Mouse (Mus musculus): Measurements from ENCODE around the gene Prss56. TPM values are rescaled to one million over a fixed set of nuclear protein-coding genes. Genes with fewer than 3 reads are reported as not detected.

The Prss56 gene
- polyA plus RNA-seq, 1 experiment from 2014 or later, result 0.09 TPM

DNA sequence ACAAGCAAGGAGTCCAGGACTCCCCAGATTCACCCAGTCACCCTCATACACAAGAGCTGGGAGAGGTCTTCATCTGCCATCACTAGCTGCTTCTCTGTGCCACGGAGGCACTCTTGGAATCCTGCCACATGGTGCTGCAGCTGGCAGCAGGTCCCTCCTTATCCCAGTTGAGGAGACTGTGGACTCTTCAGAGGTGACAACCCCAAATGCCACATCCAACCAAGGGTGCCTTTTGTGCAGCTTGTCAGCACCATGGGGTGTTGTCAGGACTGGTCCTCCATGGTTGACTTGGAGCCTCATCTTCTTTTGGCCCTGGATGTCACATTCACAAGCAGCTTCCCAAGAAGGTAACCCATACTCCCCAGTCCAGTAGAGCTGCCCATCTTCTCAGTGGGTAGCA lies 18.7 kb downstream of the Prss56 start:
- Histone ChIP-seq H3K27ac (replicated peaks in 1 of 2; ENCODE audit: control insufficient read depth in 1 of 2, insufficient read depth in 1 of 2, low read depth in 2 of 2, low read length in 2 of 2) (no peak overlapping the region), H3K9ac (ENCODE audit: low read length) (no peak overlapping the region), H3K4me2 (ENCODE audit: low read length) (no peak overlapping the region), H3K4me1 (ENCODE audit: control insufficient read depth in 2 of 2, insufficient read depth in 2 of 2, low read length in 2 of 2) (peaks cover 8 to 12% of the 10 kb centered on the region in 2 experiments; a peak in 3 of 4 replicates), H3K36me3 (ENCODE audit: control insufficient read depth, insufficient read depth, low read length) (no peaks in the 10 kb centered on the region), H3K27me3 (ENCODE audit: control insufficient read depth, insufficient read depth, low read length) (peaks cover 11% of the 10 kb centered on the region; the same call in 1 of the 2 replicates), H3K9me3 (ENCODE audit: control insufficient read depth, low read length) (no peaks in the 10 kb centered on the region), H3K4me3 (ENCODE audit: control insufficient read depth in 1 of 2, insufficient read depth in 1 of 2, low read depth in 1 of 2, low read length in 2 of 2) (no peak overlapping the region)
- WGBS, result 29% methylated on average over 1 of the region's 1 CpGs
- ATAC-seq (ENCODE audit: insufficient number of reproducible peaks, insufficient read depth, low FRiP score, low read depth), result no peak

DNA sequence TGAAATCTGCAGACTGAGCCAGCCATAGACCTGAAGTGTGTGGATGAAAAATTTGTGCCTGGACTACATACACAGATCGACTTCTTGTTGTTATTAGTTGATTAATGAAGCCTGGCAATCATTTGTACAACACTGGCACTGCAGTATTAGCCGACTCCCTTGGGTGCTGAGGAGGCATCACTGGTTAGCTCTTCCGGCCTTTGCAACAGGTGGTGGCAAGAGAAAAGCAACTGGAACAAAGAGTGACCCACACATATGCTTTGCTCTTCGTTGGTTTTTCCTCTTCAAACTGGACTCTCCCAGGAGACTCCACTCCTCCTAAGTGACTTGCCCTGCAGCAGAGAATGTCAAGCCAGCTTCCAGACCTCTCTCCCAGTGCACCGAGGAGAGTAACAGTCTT lies 20.7 kb downstream of the Prss56 start:
- Histone ChIP-seq H3K9ac (ENCODE audit: low read length) (no peak overlapping the region), H3K9me3 (ENCODE audit: control insufficient read depth, low read length) (no peaks in the 10 kb centered on the region), H3K27me3 (ENCODE audit: control insufficient read depth, insufficient read depth, low read length) (peaks cover 23% of the 10 kb centered on the region), H3K27ac (replicated peaks in 1 of 2; ENCODE audit: control insufficient read depth in 1 of 2, insufficient read depth in 1 of 2, low read depth in 2 of 2, low read length in 2 of 2) (no peak overlapping the region), H3K4me3 (ENCODE audit: control insufficient read depth in 1 of 2, insufficient read depth in 1 of 2, low read depth in 1 of 2, low read length in 2 of 2) (no peak overlapping the region), H3K4me1 (ENCODE audit: control insufficient read depth in 2 of 2, insufficient read depth in 2 of 2, low read length in 2 of 2) (peaks cover 1 to 7% of the 10 kb centered on the region in 2 experiments; a peak in 2 of 4 replicates), H3K4me2 (ENCODE audit: low read length) (no peak overlapping the region), H3K36me3 (ENCODE audit: control insufficient read depth, insufficient read depth, low read length) (no peaks in the 10 kb centered on the region)
- WGBS, result 73% methylated on average over 5 of the region's 5 CpGs
- ATAC-seq (ENCODE audit: insufficient number of reproducible peaks, insufficient read depth, low FRiP score, low read depth), result no peak

DNA sequence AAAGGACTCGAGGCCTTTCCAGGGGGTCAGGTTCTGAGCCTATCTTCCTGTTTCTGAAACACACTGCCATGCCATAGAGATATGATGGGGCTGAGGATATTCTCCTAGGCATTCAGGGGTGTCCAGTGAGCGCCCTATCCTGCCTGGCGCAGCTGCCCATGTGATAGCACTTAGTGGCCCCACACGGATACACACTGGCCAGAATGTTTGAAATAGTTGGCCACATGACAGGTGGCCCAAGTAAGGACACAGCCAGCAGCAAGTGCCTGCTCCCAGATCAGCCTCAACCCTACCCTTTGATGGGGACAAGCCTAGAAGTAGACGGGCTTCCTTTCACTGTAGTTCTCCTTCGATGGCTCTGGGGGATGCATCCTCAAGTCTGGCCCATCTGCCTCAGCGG lies 21.4 kb downstream of the Prss56 start, which contains the start of gene Chrng:
TSS of gene Chrng (plus strand) at position 193 of the 400 bp plus-strand sequence.
- Histone ChIP-seq H3K4me1 (ENCODE audit: control insufficient read depth in 2 of 2, insufficient read depth in 2 of 2, low read length in 2 of 2) (peaks cover 0 to 3% of the 10 kb centered on the region in 2 experiments; a peak in 1 of 4 replicates), H3K4me2 (ENCODE audit: low read length) (no peak within 1 kb of the TSS), H3K4me3 (ENCODE audit: control insufficient read depth in 1 of 2, insufficient read depth in 1 of 2, low read depth in 1 of 2, low read length in 2 of 2) (no peak within 1 kb of the TSS), H3K36me3 (ENCODE audit: control insufficient read depth, insufficient read depth, low read length) (no peaks in the 10 kb centered on the region), H3K9ac (ENCODE audit: low read length) (no peak within 1 kb of the TSS), H3K9me3 (ENCODE audit: control insufficient read depth, low read length) (no peaks in the 10 kb centered on the region), H3K27me3 (ENCODE audit: control insufficient read depth, insufficient read depth, low read length) (peaks cover 23% of the 10 kb centered on the region), H3K27ac (replicated peaks in 1 of 2; ENCODE audit: control insufficient read depth in 1 of 2, insufficient read depth in 1 of 2, low read depth in 2 of 2, low read length in 2 of 2) (no peak within 1 kb of the TSS)
- ATAC-seq (ENCODE audit: insufficient number of reproducible peaks, insufficient read depth, low FRiP score, low read depth), result no peak
- 84% methylated on average over 7 of the region's 7 CpGs for WGBS

DNA sequence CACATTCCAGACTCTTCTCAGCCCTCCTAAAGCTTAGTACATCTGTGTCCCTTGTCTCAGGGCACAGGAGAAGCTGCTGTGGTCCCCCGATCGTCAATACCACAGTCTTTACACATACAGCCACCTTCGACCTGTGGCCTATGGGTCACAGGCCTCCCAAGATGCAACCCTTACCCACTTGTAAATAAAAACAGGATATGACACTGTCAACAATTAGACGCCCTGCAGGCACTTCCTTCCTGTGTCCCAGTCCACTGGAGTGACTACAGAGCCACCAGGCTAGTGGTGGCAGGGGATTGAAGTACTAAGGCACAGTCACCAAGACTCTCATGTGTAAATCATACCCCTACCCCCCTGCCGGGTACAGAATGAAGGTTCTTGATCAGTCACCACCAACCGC lies 21.9 kb downstream of the Prss56 start:
- no peak overlapping the region for H3K9ac ChIP-seq (ENCODE audit: low read length)
- H3K27me3 ChIP-seq (ENCODE audit: control insufficient read depth, insufficient read depth, low read length), result peaks cover 23% of the 10 kb centered on the region
- 50% methylated on average over 6 of the region's 6 CpGs for WGBS
- H3K4me1 ChIP-seq (ENCODE audit: control insufficient read depth in 2 of 2, insufficient read depth in 2 of 2, low read length in 2 of 2), result peaks cover 0 to 3% of the 10 kb centered on the region in 2 experiments; a peak in 1 of 4 replicates
- no peak overlapping the region for H3K27ac ChIP-seq (replicated peaks in 1 of 2; ENCODE audit: control insufficient read depth in 1 of 2, insufficient read depth in 1 of 2, low read depth in 2 of 2, low read length in 2 of 2)
- no peaks in the 10 kb centered on the region for H3K9me3 ChIP-seq (ENCODE audit: control insufficient read depth, low read length)
- H3K36me3 ChIP-seq (ENCODE audit: control insufficient read depth, insufficient read depth, low read length), result no peaks in the 10 kb centered on the region
- H3K4me2 ChIP-seq (ENCODE audit: low read length), result no peak overlapping the region
- no peak overlapping the region for H3K4me3 ChIP-seq (ENCODE audit: control insufficient read depth in 1 of 2, insufficient read depth in 1 of 2, low read depth in 1 of 2, low read length in 2 of 2)
- no peak for ATAC-seq (ENCODE audit: insufficient number of reproducible peaks, insufficient read depth, low FRiP score, low read depth)

DNA sequence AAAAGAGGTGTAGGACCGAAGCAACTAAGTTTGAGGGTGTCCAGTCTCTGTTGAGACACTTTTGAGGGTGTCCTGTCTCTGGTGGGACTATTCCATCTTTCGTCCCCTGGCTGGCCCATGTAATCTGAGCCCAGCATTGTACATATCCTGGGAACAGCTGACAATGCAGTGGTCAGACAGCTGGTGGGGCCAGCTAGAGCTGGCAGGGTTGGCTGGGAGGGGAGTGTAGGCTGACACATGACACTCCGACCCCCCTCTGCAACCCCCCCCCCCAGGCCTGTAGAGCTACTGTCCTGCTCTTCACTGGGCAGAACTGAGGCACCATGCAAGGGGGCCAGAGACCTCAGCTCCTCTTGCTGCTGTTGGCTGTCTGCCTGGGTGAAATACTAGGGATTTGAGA lies 22.4 kb downstream of the Prss56 start:
- Histone ChIP-seq H3K36me3 (ENCODE audit: control insufficient read depth, insufficient read depth, low read length) (no peaks in the 10 kb centered on the region), H3K27me3 (ENCODE audit: control insufficient read depth, insufficient read depth, low read length) (peaks cover 23% of the 10 kb centered on the region), H3K9me3 (ENCODE audit: control insufficient read depth, low read length) (no peaks in the 10 kb centered on the region), H3K4me2 (ENCODE audit: low read length) (no peak overlapping the region), H3K9ac (ENCODE audit: low read length) (no peak overlapping the region), H3K27ac (replicated peaks in 1 of 2; ENCODE audit: control insufficient read depth in 1 of 2, insufficient read depth in 1 of 2, low read depth in 2 of 2, low read length in 2 of 2) (no peak overlapping the region), H3K4me1 (ENCODE audit: control insufficient read depth in 2 of 2, insufficient read depth in 2 of 2, low read length in 2 of 2) (peaks cover 0 to 3% of the 10 kb centered on the region in 2 experiments; a peak in 1 of 4 replicates), H3K4me3 (ENCODE audit: control insufficient read depth in 1 of 2, insufficient read depth in 1 of 2, low read depth in 1 of 2, low read length in 2 of 2) (no peak overlapping the region)
- ATAC-seq (ENCODE audit: insufficient number of reproducible peaks, insufficient read depth, low FRiP score, low read depth), result no peak
- 37% methylated on average over 3 of the region's 3 CpGs for WGBS

DNA sequence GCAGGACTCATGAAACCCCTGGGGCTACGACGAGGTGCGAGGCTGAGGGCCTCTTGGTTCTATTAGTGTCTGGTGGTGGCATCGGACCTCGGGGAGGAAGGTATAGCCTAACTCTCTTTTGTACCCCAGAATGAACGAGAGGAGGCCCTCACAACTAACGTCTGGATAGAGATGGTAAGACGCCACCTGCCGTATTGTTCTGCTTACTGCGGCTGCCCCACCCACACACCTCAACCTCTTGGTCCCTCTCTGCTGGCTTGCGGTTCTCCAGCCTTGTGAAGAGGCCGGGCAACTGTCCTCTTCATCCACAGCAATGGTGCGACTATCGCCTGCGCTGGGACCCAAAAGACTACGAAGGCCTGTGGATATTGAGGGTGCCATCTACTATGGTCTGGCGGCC lies 23.2 kb downstream of the Prss56 start:
- Histone ChIP-seq H3K36me3 (ENCODE audit: control insufficient read depth, insufficient read depth, low read length) (no peaks in the 10 kb centered on the region), H3K4me3 (ENCODE audit: control insufficient read depth in 1 of 2, insufficient read depth in 1 of 2, low read depth in 1 of 2, low read length in 2 of 2) (no peak overlapping the region), H3K4me2 (ENCODE audit: low read length) (no peak overlapping the region), H3K27me3 (ENCODE audit: control insufficient read depth, insufficient read depth, low read length) (peaks cover 23% of the 10 kb centered on the region), H3K27ac (replicated peaks in 1 of 2; ENCODE audit: control insufficient read depth in 1 of 2, insufficient read depth in 1 of 2, low read depth in 2 of 2, low read length in 2 of 2) (no peak overlapping the region), H3K9me3 (ENCODE audit: control insufficient read depth, low read length) (no peaks in the 10 kb centered on the region), H3K4me1 (ENCODE audit: control insufficient read depth in 2 of 2, insufficient read depth in 2 of 2, low read length in 2 of 2) (no peaks in the 10 kb centered on the region), H3K9ac (ENCODE audit: low read length) (no peak overlapping the region)
- 16% methylated on average over 17 of the region's 17 CpGs for WGBS
- ATAC-seq (ENCODE audit: insufficient number of reproducible peaks, insufficient read depth, low FRiP score, low read depth), result no peak

DNA sequence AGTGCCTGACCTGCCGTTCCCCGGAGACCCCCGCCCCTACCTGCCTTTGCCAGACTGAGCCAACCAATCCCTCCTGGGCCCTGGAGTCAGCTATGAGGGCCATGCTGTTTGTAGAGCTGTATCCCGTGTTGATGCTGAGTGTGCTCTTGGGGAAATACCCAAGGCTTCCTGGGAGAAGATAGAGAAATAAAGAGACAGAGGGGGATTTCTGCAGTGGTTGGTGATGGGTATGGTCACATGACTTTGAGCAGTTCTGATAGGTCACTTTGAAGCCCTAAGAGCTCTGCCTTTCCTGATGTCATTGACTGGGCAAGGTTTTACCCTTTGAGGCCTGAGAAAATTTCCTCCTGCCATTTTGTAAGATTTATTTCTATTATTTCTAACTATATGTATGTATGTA lies 28.3 kb downstream of the Prss56 start:
- Histone ChIP-seq H3K4me1 (ENCODE audit: control insufficient read depth in 2 of 2, insufficient read depth in 2 of 2, low read length in 2 of 2) (peaks cover 8 to 22% of the 10 kb centered on the region in 2 experiments), H3K27me3 (ENCODE audit: control insufficient read depth, insufficient read depth, low read length) (peaks cover 16% of the 10 kb centered on the region), H3K4me3 (ENCODE audit: control insufficient read depth in 1 of 2, insufficient read depth in 1 of 2, low read depth in 1 of 2, low read length in 2 of 2) (no peak overlapping the region), H3K27ac (replicated peaks in 1 of 2; ENCODE audit: control insufficient read depth in 1 of 2, insufficient read depth in 1 of 2, low read depth in 2 of 2, low read length in 2 of 2) (no peak overlapping the region), H3K9ac (ENCODE audit: low read length) (no peak overlapping the region), H3K36me3 (ENCODE audit: control insufficient read depth, insufficient read depth, low read length) (no peaks in the 10 kb centered on the region), H3K4me2 (ENCODE audit: low read length) (no peak overlapping the region), H3K9me3 (ENCODE audit: control insufficient read depth, low read length) (no peaks in the 10 kb centered on the region)
- no peak for ATAC-seq (ENCODE audit: insufficient number of reproducible peaks, insufficient read depth, low FRiP score, low read depth)
- WGBS, result 75% methylated on average over 4 of the region's 4 CpGs

Measured in heart, embryonic 14.5 days (tissue).